Mouse (Mus musculus): ENCODE measurements around the gene I0C0044D17Rik.

Gene I0C0044D17Rik

GRCm38 (mm10) chr4:98801775-98802174, 21.9 kb downstream of the I0C0044D17Rik start:
- CTCF ChIA-PET, result no interaction called here
- POLR2A ChIA-PET, result interaction anchor here in 3 of 4 experiments (0.6 to 7.0 kb wide), 7 partner anchors 8 to 224 kb away, joined by 3 to 48 read pairs (median 4); partner anchors contain the start of gene Kank4 (in 1 of the 3)

- CTCF ChIA-PET, result no interaction called here
- POLR2A ChIA-PET, result interaction anchor here in 2 of 4 experiments (1.6 kb wide), 2 partner anchors 11 to 73 kb away, joined by 3 to 5 read pairs; no protein-coding TSS in a partner anchor
Observed at GRCm38 (mm10) chr4:98800824-98801223, 22.8 kb downstream of the I0C0044D17Rik start.

GRCm38 (mm10) chr4:98796591-98797341, 26.9 kb downstream of the I0C0044D17Rik start:
- POLR2A ChIA-PET, result interaction anchor here in 3 of 4 experiments (0.6 to 2.9 kb wide), 37 partner anchors 8 to 126 kb away, joined by 3 to 20 read pairs (median 4); partner anchors contain the start of genes Kank4 (in 1 of the 3) and Usp1 (in 1 of the 3)
- CTCF ChIA-PET, result interaction anchor here in 2 of 4 experiments (0.7 to 1.5 kb wide), 5 partner anchors 9 to 71 kb away, joined by 3 to 4 read pairs (median 3); no protein-coding TSS in a partner anchor

GRCm38 (mm10) chr4:98795241-98795640, 28.4 kb downstream of the I0C0044D17Rik start:
- ChIA-PET POLR2A (interaction anchor here in 3 of 4 experiments (0.9 to 2.9 kb wide), 10 partner anchors 8 to 128 kb away, joined by 3 to 20 read pairs (median 3); partner anchors contain the start of gene L1td1 (in 1 of the 3)), CTCF (interaction anchor here in 1 of 4 experiments (0.6 kb wide), 1 partner anchor 32 kb away, joined by 3 read pairs; no protein-coding TSS in a partner anchor)

GRCm38 (mm10) chr4:98793486-98793885, 30.2 kb downstream of the I0C0044D17Rik start:
- POLR2A ChIA-PET, result interaction anchor here in 3 of 4 experiments (0.7 to 2.3 kb wide), 16 partner anchors 8 to 653 kb away, joined by 3 to 9 read pairs (median 4); partner anchors contain the start of gene Kank4 (in 1 of the 3)
- CTCF ChIA-PET, result interaction anchor here in 2 of 4 experiments (0.6 to 1.7 kb wide), 3 partner anchors 9 to 68 kb away, joined by 6 to 15 read pairs (median 7); no protein-coding TSS in a partner anchor

GRCm38 (mm10) chr4:98790721-98791120, 32.9 kb downstream of the I0C0044D17Rik start:
- POLR2A ChIA-PET, result interaction anchor here in 3 of 4 experiments (0.8 to 2.1 kb wide), 9 partner anchors 10 to 1079 kb away, joined by 3 to 12 read pairs (median 6); partner anchors contain the start of genes Kank4 (in 1 of the 3) and Usp1 (in 1 of the 3)
- CTCF ChIA-PET, result no interaction called here

GRCm38 (mm10) chr4:98789861-98790311, 33.8 kb downstream of the I0C0044D17Rik start:
- CTCF ChIA-PET, result interaction anchor here in 2 of 4 experiments (0.6 to 1.3 kb wide), 2 partner anchors 64 to 414 kb away, joined by 3 to 4 read pairs; no protein-coding TSS in a partner anchor
- POLR2A ChIA-PET, result interaction anchor here (0.6 to 2.2 kb wide), 29 partner anchors 9 to 1078 kb away, joined by 3 to 12 read pairs (median 4); partner anchors contain the start of genes L1td1 (in 2 of the 4), Kank4 (in 1 of the 4) and Usp1 (in 1 of the 4)

- ChIA-PET CTCF (interaction anchor here in 2 of 4 experiments (0.6 to 1.3 kb wide), 3 partner anchors 64 to 1896 kb away, joined by 3 to 10 read pairs (median 4); no protein-coding TSS in a partner anchor), POLR2A (interaction anchor here (0.6 to 3.5 kb wide), 29 partner anchors 7 to 1205 kb away, joined by 3 to 20 read pairs (median 4); partner anchors contain the start of genes L1td1 (in 2 of the 4), Kank4 (in 1 of the 4) and Usp1 (in 1 of the 4))
Observed at GRCm38 (mm10) chr4:98789133-98789765, 34.4 kb downstream of the I0C0044D17Rik start.

GRCm38 (mm10) chr4:98786281-98786680, 37.4 kb downstream of the I0C0044D17Rik start:
- ChIA-PET CTCF (interaction anchor here in 3 of 4 experiments (0.6 to 1.4 kb wide), 3 partner anchors 47 to 137 kb away, joined by 3 to 13 read pairs (median 4); no protein-coding TSS in a partner anchor), POLR2A (interaction anchor here in 3 of 4 experiments (0.6 to 3.5 kb wide), 44 partner anchors 8 to 867 kb away, joined by 3 to 25 read pairs (median 4); partner anchors contain the start of genes Kank4 (in 2 of the 3), L1td1 (in 2 of the 3) and Usp1 (in 1 of the 3))

GRCm38 (mm10) chr4:98785851-98786250, 37.8 kb downstream of the I0C0044D17Rik start:
- ChIA-PET POLR2A (interaction anchor here in 3 of 4 experiments (0.6 to 3.5 kb wide), 44 partner anchors 7 to 868 kb away, joined by 3 to 25 read pairs (median 4); partner anchors contain the start of genes Kank4 (in 3 of the 3), L1td1 (in 2 of the 3) and Usp1 (in 1 of the 3)), CTCF (interaction anchor here in 2 of 4 experiments (0.6 to 1.4 kb wide), 3 partner anchors 51 to 137 kb away, joined by 4 to 14 read pairs (median 13); no protein-coding TSS in a partner anchor)

GRCm38 (mm10) chr4:98778219-98778618, 45.4 kb downstream of the I0C0044D17Rik start:
- ChIA-PET POLR2A (interaction anchor here (0.5 to 3.0 kb wide), 38 partner anchors 8 to 938 kb away, joined by 3 to 15 read pairs (median 5); partner anchors contain the start of genes Alg6 (in 1 of the 4) and Usp1 (in 1 of the 4)), CTCF (interaction anchor here (0.5 to 1.7 kb wide), 5 partner anchors 10 to 145 kb away, joined by 3 to 15 read pairs (median 3); no protein-coding TSS in a partner anchor)

- POLR2A ChIA-PET, result interaction anchor here in 1 of 4 experiments (0.5 to 2.1 kb wide), 4 partner anchors 14 to 42 kb away, joined by 3 to 15 read pairs (median 5); no protein-coding TSS in a partner anchor
- CTCF ChIA-PET, result interaction anchor here in 1 of 4 experiments (1.7 kb wide), 1 partner anchor 52 kb away, joined by 9 read pairs; no protein-coding TSS in a partner anchor
Observed at GRCm38 (mm10) chr4:98777464-98777863, 46.2 kb downstream of the I0C0044D17Rik start.

GRCm38 (mm10) chr4:98776721-98777427, 46.8 kb downstream of the I0C0044D17Rik start:
- ChIA-PET CTCF (interaction anchor here in 1 of 4 experiments (0.5 kb wide), 1 partner anchor 31 kb away, joined by 6 read pairs; no protein-coding TSS in a partner anchor), POLR2A (interaction anchor here in 2 of 4 experiments (0.6 to 2.1 kb wide), 2 partner anchors 36 to 75 kb away, joined by 5 to 15 read pairs; no protein-coding TSS in a partner anchor)

GRCm38 (mm10) chr4:98773785-98774184, 49.9 kb downstream of the I0C0044D17Rik start:
- POLR2A ChIA-PET, result interaction anchor here in 3 of 4 experiments (0.9 to 2.1 kb wide), 6 partner anchors 8 to 109 kb away, joined by 3 to 7 read pairs (median 4); no protein-coding TSS in a partner anchor
- CTCF ChIA-PET, result no interaction called here
